Mouse (Mus musculus): ENCODE results near the gene 1700029I15Rik.

Gene 1700029I15Rik

GRCm38 (mm10) chr2:92425366-92425765, 43.0 kb downstream of the 1700029I15Rik start:
- CTCF ChIA-PET: no interaction called here

- CTCF ChIA-PET: no interaction called here
Observed at GRCm38 (mm10) chr2:92426426-92426825, 44.1 kb downstream of the 1700029I15Rik start.

DNA sequence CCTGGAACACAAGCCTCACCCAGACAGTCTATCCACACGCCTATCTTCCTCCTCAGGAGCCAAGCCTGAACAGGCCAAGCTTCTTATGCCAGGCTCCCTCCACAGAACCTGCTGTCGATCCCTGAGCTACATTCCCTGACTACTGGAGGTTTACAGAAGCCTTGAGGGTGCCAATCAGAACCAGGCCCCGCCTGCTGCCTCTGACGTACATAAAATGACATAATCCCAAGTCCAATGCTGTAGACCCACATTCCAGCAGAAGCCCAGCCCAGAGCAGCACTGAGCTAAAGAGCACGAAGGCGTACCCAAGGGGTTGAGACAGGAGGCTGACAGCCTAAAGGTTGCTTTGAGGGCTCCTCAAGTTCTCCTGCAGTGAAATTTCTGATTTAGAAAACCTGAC, 45.5 kb downstream of the 1700029I15Rik start:
- CTCF ChIA-PET: no interaction called here

DNA sequence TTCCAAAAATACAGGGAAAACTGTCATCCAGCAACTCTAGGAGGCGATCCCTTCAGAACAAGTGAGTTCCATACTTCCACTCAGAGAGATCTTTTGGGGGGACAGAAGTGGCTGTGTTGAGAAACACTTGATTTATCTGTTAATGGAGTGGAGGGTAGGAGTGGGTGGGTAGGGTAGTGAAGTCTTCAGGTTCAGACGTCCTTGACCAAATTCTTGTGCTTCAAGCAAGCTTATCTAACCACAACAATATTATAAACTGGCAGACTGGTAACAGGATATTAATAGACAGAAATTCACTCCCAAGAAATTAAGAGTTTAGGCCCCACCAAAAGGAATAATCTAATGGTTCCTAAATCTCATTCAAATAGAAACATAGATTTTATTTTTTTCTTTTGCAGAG, 47.8 kb downstream of the 1700029I15Rik start:
- CTCF ChIA-PET: no interaction called here

- CTCF ChIA-PET: interaction anchor here (0.6 to 0.7 kb wide), 2 partner anchors 8 to 491 kb away, joined by 3 to 4 read pairs; no protein-coding TSS in a partner anchor
Observed at GRCm38 (mm10) chr2:92430723-92431541, 48.6 kb downstream of the 1700029I15Rik start.

DNA sequence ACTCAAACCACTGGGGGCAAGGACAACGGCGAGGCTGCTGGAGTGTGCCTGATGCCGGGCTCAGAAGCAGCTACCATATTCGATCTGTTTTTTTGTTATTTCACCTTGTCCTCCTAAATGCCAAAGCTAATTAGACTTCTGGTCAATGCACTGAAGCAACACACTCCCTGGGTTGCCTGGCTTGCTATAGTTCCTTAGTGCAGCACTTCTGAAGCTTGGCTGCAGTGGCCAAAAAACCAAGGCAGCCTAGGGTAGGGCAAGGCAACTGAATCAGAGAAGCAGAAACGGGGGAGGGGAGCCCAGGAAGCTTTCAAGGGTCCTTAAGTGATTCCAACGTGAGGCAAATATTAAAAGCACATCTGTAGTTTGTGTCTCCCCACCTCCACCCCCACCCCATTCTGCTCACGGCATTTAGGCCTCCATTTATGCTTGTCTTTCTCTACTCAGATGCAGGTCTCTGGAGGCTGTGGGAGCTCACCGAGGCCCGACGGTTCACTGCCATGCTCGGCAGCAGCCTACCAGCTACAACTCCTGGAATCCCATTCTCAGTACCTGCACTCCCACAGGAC, 49.4 kb downstream of the 1700029I15Rik start:
- CTCF ChIA-PET: interaction anchor here (0.7 kb wide), 1 partner anchor 490 kb away, joined by 4 read pairs; no protein-coding TSS in a partner anchor

- CTCF ChIA-PET: no interaction called here
Observed at GRCm38 (mm10) chr2:92432299-92433295, 50.3 kb downstream of the 1700029I15Rik start.

- CTCF ChIA-PET: interaction anchor here (0.6 kb wide), 1 partner anchor 471 kb away, joined by 9 read pairs; no protein-coding TSS in a partner anchor
Observed at GRCm38 (mm10) chr2:92433578-92434374, 51.4 kb downstream of the 1700029I15Rik start, which contains the start of gene Cry2. Gene Cry2 (minus strand): TSS chr2:92434043.

DNA sequence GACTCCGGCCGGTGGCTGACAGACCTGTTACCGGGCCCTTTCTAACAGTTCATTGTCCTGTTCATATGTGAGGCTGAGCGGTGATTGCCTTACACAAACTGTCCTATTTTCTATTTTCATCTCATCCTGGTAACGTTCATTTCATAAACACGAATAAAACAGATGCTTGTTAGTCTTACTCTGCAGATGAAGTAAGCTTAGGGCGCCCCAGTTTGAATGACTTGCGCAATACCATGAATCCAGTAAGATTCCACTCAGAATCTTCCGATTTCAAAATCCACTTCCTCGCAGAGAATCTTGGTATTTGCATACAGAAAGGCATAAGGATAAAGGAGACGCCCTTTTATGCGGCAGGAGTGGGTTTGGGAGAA, 52.0 kb downstream of the 1700029I15Rik start:
- CTCF ChIA-PET: interaction anchor here (0.6 kb wide), 1 partner anchor 472 kb away, joined by 9 read pairs; no protein-coding TSS in a partner anchor

DNA sequence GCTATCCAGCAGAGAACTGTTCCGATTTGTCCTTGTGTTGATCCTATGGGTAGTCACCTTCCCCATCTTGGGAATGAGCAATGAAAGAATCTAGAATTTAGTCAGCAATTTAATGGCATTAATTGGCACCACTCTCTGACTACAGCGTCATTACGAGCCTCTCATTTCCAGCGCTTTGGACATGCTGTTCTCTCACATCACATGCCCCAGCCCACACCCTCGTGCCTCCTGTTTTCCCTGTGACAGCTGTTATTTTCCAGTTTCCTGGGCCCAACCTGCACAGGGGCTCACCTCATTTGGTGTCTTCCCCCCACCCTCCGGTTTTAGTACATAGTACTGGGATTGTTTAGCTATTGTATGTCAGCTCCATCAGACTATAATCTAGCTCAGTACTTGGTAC, 52.7 kb downstream of the 1700029I15Rik start:
- CTCF ChIA-PET: interaction anchor here (0.6 kb wide), 1 partner anchor 766 kb away, joined by 3 read pairs; no protein-coding TSS in a partner anchor
